Mouse (Mus musculus) midbrain, embryonic 16.5 days (tissue): ENCODE measurements at regions not wholly inside any gene's neighbourhood (a gene's known extent, or its start where the extent isn't known, plus 50 kb on each side); places are given as distances from the start of the nearest gene placed in this dataset.
"Not testable (repeated sequence)": the region's sequence is repeated elsewhere in the genome, so short reads cannot be mapped to it uniquely, and the experiment has no call there.

ENCODE experiments used
- ATAC-seq: fragments of 200-750 bp; cut with Nextera tagmentation; 2 replicates; pipeline ENCODE4 v1.8.0; 2017; ENCODE audit warnings: moderate TSS enrichment
- H3K27ac ChIP-seq: fragments of 300-500 bp; sonication (generic); 2 replicates; pipeline ENCODE4 v1.5.1; 2014; ENCODE audit warnings: mild to moderate bottlenecking, low read length, mixed read lengths
- H3K27me3 ChIP-seq: fragments of 300-500 bp; sonication (generic); 2 replicates; pipeline ENCODE4 v1.6.1; 2014; ENCODE audit warnings: low read depth, low read length, mixed read lengths; ENCODE audit not compliant: control insufficient read depth, insufficient read depth
- H3K36me3 ChIP-seq: fragments of 300-500 bp; sonication (generic); 2 replicates; pipeline ENCODE4 v1.6.1; 2014; ENCODE audit warnings: mild to moderate bottlenecking, low read length, moderate library complexity, mixed read lengths; ENCODE audit not compliant: control insufficient read depth, insufficient read depth
- H3K4me1 ChIP-seq: fragments of 300-500 bp; sonication (generic); 2 replicates; pipeline ENCODE4 v1.6.1; 2014; ENCODE audit warnings: mild to moderate bottlenecking, low read length, mixed read lengths; ENCODE audit not compliant: control insufficient read depth, insufficient read depth
- H3K4me2 ChIP-seq: fragments of 300-500 bp; sonication (generic); 2 replicates; pipeline ENCODE4 v1.6.1; 2014; ENCODE audit warnings: mild to moderate bottlenecking, low read length, mixed read lengths
- H3K4me3 ChIP-seq: fragments of 300-500 bp; sonication (generic); 2 replicates; pipeline ENCODE4 v1.5.1; 2014; ENCODE audit warnings: low read depth, mild to moderate bottlenecking, low read length, moderate library complexity, mixed read lengths
- H3K9ac ChIP-seq: fragments of 300-500 bp; sonication (generic); 2 replicates; pipeline ENCODE4 v1.6.1; 2014; ENCODE audit warnings: low read depth, low read length, mixed read lengths
- H3K9me3 ChIP-seq: fragments of 300-500 bp; sonication (generic); replicated peaks from 2 replicates; pipeline ENCODE4 v1.6.1; 2014; ENCODE audit warnings: mild to moderate bottlenecking, low read length, mixed read lengths; ENCODE audit not compliant: control insufficient read depth, poor library complexity, severe bottlenecking
- WGBS: fragments of 180-500 bp; shearing (Covaris S2); extraction: QIAGEN DNeasy Blood & Tissue Kit; methylation state at CpG from one replicate; pipeline ENCODE4 v1.1.7; 2014; 5-methylcytosine and 5-hydroxymethylcytosine counted together

DNA sequence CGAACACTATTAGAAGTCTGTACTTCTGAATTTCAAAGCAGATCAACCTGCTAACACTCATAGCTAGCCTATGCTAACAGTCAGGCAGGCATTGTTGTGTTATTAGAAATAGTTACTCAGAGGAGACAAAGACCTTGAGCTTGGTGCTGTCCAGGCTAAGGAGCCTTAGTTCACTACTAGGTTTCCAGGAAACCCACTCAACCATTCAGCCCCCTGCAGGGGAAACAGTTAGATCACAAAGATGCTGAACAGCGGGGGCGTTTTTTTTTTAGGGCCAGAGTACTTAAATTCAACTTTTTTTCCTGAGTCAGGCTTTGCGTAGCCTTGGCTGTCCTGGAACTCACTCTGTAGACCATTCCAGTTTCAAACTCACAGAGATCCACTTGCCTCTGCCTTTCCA lies 130.7 kb downstream of the Gxylt1 start:
- Histone ChIP-seq H3K9me3 (no peaks in the 10 kb centered on the region), H3K9ac (no peak overlapping the region), H3K4me2 (no peak overlapping the region), H3K27ac (no peak overlapping the region), H3K36me3 (no peaks in the 10 kb centered on the region), H3K4me3 (no peak overlapping the region), H3K4me1 (no peaks in the 10 kb centered on the region), H3K27me3 (no peaks in the 10 kb centered on the region)
- WGBS: 30% methylated on average over 4 of the region's 4 CpGs
- no peak for ATAC-seq

GRCm38 (mm10) chr15:93133379-93133778 lies 141.6 kb downstream of the Gxylt1 start:
- Histone ChIP-seq H3K36me3 (no peaks in the 10 kb centered on the region), H3K27ac (peak overlapping the region; percentile 68), H3K9ac (peak overlapping the region; percentile 28; the same call in 1 of the 2 replicates), H3K9me3 (no peaks in the 10 kb centered on the region), H3K4me2 (peak overlapping the region; percentile 45), H3K4me1 (no peaks in the 10 kb centered on the region), H3K27me3 (no peaks in the 10 kb centered on the region), H3K4me3 (peak overlapping the region; percentile 20)
- WGBS: 47% methylated on average over 18 of the region's 18 CpGs
- peak; percentile 54; the same call in 1 of the 2 replicates for ATAC-seq

GRCm38 (mm10) chr15:93131056-93131455 lies 143.9 kb downstream of the Gxylt1 start:
- Histone ChIP-seq H3K27me3 (no peaks in the 10 kb centered on the region), H3K9ac (no peak overlapping the region), H3K36me3 (no peaks in the 10 kb centered on the region), H3K4me3 (no peak overlapping the region), H3K4me2 (no peak overlapping the region), H3K27ac (no peak overlapping the region), H3K9me3 (no peaks in the 10 kb centered on the region), H3K4me1 (no peaks in the 10 kb centered on the region)
- ATAC-seq: no peak

- Histone ChIP-seq H3K9ac (no peak overlapping the region), H3K9me3 (no peaks in the 10 kb centered on the region), H3K4me3 (no peak overlapping the region), H3K27ac (no peak overlapping the region), H3K36me3 (no peaks in the 10 kb centered on the region), H3K4me1 (peaks cover 5% of the 10 kb centered on the region; the same call in 1 of the 2 replicates), H3K4me2 (no peak overlapping the region), H3K27me3 (no peaks in the 10 kb centered on the region)
- ATAC-seq: no peak
- WGBS: 40% methylated on average over 5 of the region's 5 CpGs
Observed at GRCm38 (mm10) chr15:93125261-93125660, 149.7 kb downstream of the Gxylt1 start.

- no peak overlapping the region for H3K9ac ChIP-seq
- ATAC-seq: no peak
- H3K36me3 ChIP-seq: no peaks in the 10 kb centered on the region
- H3K4me3 ChIP-seq: no peak overlapping the region
- 72% methylated on average over 4 of the region's 4 CpGs for WGBS
- peaks cover 5% of the 10 kb centered on the region; the same call in 1 of the 2 replicates for H3K4me1 ChIP-seq
- no peak overlapping the region for H3K4me2 ChIP-seq
- H3K27me3 ChIP-seq: no peaks in the 10 kb centered on the region
- H3K27ac ChIP-seq: no peak overlapping the region
- H3K9me3 ChIP-seq: no peaks in the 10 kb centered on the region
Observed at GRCm38 (mm10) chr15:93121156-93121555, 153.8 kb downstream of the Gxylt1 start.

DNA sequence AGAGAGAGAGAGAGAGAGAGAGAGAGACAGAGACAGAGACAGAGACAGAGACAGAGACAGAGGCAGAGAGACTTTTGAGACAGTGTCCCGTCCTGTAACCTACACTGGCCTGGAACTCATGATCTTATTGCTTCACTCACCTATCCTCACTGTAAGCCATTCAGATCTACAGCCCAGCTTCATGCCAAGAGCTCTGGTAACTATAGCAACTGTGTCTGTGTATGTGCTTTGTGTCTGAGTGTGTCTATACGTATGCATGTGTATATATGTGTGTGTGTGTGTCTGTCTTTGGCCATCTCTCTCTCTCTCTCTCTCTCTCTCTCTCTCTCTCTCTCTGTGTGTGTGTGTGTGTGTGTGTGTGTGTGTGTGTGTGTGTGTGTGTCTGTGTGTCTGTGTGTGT lies 157.2 kb downstream of the Gxylt1 start:
- H3K4me1 ChIP-seq, H3K4me3 ChIP-seq, H3K27ac ChIP-seq, H3K9me3 ChIP-seq, H3K4me2 ChIP-seq, H3K9ac ChIP-seq, H3K36me3 ChIP-seq, ATAC-seq, H3K27me3 ChIP-seq: not testable (repeated sequence)
- WGBS: 61% methylated on average over 2 of the region's 2 CpGs

DNA sequence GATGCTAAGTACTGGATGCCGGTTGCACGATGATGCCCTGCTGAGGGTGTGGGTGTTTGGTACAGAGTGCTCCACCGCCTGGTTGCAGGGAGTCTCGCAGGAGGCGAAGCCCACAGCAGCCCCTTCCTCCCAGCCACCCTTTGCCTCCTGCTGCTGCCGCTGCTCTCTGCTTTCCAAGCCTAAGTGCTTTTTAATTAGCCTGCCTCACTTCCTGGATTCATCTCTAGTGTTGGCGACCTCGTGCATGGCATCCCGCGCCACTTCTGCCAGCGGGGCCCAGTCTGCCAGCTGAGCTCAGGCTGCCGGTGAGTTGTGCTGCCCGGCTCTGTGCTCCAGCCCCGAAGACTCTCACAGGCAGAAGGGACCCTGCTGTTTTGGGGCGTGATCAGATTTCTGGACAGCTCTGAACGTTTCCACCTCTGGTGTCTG lies 159.3 kb downstream of the Gxylt1 start:
- ATAC-seq: peak; percentile 87
- Histone ChIP-seq H3K36me3 (no peaks in the 10 kb centered on the region), H3K27ac (no peak overlapping the region), H3K27me3 (no peaks in the 10 kb centered on the region), H3K9ac (peak overlapping the region; percentile 43), H3K9me3 (no peaks in the 10 kb centered on the region), H3K4me3 (peak overlapping the region; percentile 26), H3K4me2 (peak overlapping the region; percentile 45), H3K4me1 (no peaks in the 10 kb centered on the region; the same call in 1 of the 2 replicates)
- WGBS: under 1% methylated on average over 16 of the region's 16 CpGs

GRCm38 (mm10) chr15:93104936-93105335 lies 170.0 kb downstream of the Gxylt1 start:
- 91% methylated on average over 4 of the region's 4 CpGs for WGBS
- Histone ChIP-seq H3K27ac (no peak overlapping the region), H3K9me3 (no peaks in the 10 kb centered on the region), H3K4me3 (no peak overlapping the region), H3K4me2 (no peak overlapping the region), H3K4me1 (peaks cover 2% of the 10 kb centered on the region; the same call in 1 of the 2 replicates), H3K36me3 (no peaks in the 10 kb centered on the region), H3K27me3 (no peaks in the 10 kb centered on the region), H3K9ac (no peak overlapping the region)
- no peak for ATAC-seq

DNA sequence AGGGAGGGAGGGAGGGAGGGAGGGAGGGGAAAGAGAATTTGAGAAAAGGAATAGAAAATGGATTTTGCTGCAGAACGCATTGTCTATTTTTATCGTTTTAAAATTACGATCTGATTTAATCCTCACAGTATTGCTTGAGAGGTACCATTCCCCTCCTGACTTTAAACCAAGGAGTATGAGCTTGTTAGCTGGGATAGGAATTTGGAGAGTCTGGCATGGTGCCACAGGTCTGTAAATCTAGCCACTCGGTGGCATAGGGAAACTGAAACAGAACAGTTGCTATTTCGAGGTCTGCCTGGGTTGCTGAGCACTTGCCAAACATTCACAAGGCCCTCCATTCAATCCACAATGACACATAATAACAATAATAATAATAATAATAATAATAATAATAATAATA lies 171.6 kb downstream of the Gxylt1 start:
- no peak overlapping the region for H3K4me2 ChIP-seq
- no peaks in the 10 kb centered on the region for H3K9me3 ChIP-seq
- H3K4me1 ChIP-seq: peaks cover 2% of the 10 kb centered on the region; the same call in 1 of the 2 replicates
- H3K9ac ChIP-seq: no peak overlapping the region
- H3K27me3 ChIP-seq: no peaks in the 10 kb centered on the region
- no peak overlapping the region for H3K4me3 ChIP-seq
- H3K27ac ChIP-seq: no peak overlapping the region
- H3K36me3 ChIP-seq: no peaks in the 10 kb centered on the region
- WGBS: 82% methylated on average over 5 of the region's 5 CpGs
- no peak for ATAC-seq
